Mouse (Mus musculus): ENCODE results near the gene Cemip2. TPM values are rescaled to one million over a fixed set of nuclear protein-coding genes. Genes with fewer than 3 reads are reported as not detected.
"Not testable (repeated sequence)": the region's sequence is repeated elsewhere in the genome, so short reads cannot be mapped to it uniquely, and the experiment has no call there.

The Cemip2 gene
- polyA plus RNA-seq, 1 experiment from 2014 or later, result 108 TPM

- no peaks in the 10 kb centered on the region for H3K9me3 ChIP-seq (ENCODE audit: control insufficient read depth, low read length)
- no peak overlapping the region for H3K4me3 ChIP-seq (ENCODE audit: low read depth, low read length)
- DNase-seq (ENCODE audit: low spot score) (no peak), ATAC-seq (ENCODE audit: insufficient read depth, low FRiP score, low TSS enrichment) (no peak)
- no peak overlapping the region for H3K27ac ChIP-seq (ENCODE audit: low read depth, low read length)
- no peak overlapping the region for H3K9ac ChIP-seq (ENCODE audit: low read length)
- no peaks in the 10 kb centered on the region for H3K27me3 ChIP-seq (ENCODE audit: control insufficient read depth, insufficient read depth, low read length)
- no peak overlapping the region for H3K4me2 ChIP-seq (ENCODE audit: low read depth)
- 89% methylated on average over 6 of the region's 6 CpGs for WGBS
- H3K4me1 ChIP-seq (ENCODE audit: control insufficient read depth, insufficient read depth, low read length), result no peaks in the 10 kb centered on the region
- H3K36me3 ChIP-seq (ENCODE audit: control insufficient read depth, insufficient read depth, low read length), result peaks cover 6% of the 10 kb centered on the region
Observed at GRCm38 (mm10) chr19:21860894-21861293, 82.8 kb downstream of the Cemip2 start.

DNA sequence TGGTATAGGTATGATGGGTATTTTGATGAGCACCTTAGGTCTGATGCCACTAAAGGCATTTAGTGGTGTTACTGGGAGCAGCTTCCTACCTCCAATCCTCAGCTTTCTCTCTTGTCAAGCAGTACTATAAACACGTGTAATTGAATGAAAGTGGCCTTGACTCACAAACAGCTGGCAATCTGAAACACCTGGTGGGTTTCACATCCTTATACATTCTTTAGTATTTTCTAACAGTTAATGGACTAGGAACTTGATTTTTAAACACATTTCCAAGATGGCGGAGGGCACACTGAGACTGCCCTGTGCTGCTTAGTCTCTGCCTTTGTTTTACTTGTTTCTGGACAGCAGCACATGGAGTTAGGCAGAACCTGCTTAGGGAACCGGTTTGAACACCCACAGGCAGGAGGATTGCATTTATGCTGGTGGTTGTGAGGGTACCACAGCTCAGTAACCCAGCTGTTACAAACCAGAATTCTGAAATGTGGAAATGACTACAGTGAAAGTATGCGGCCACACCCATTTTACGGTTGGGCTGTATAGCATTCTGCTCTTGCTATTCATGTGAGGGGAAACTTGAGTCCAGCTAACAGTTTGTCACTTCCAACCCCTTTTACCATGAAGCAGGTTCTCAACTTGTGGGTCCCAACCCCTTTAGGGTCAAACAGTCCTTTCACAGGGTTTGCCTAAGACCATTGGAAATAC lies 84.3 kb downstream of the Cemip2 start:
- H3K27ac ChIP-seq (ENCODE audit: low read depth, low read length), result no peak overlapping the region
- H3K9me3 ChIP-seq (ENCODE audit: control insufficient read depth, low read length), result no peaks in the 10 kb centered on the region
- H3K4me3 ChIP-seq (ENCODE audit: low read depth, low read length), result no peak overlapping the region
- 0 out of 2 replicates have a peak, but pooled peaks have one; percentile 13 for ATAC-seq (ENCODE audit: insufficient read depth, low FRiP score, low TSS enrichment)
- no peak overlapping the region for H3K9ac ChIP-seq (ENCODE audit: low read length)
- no peak for DNase-seq (ENCODE audit: low spot score)
- no peaks in the 10 kb centered on the region for H3K27me3 ChIP-seq (ENCODE audit: control insufficient read depth, insufficient read depth, low read length)
- no peak overlapping the region for H3K4me2 ChIP-seq (ENCODE audit: low read depth)
- no peaks in the 10 kb centered on the region for H3K36me3 ChIP-seq (ENCODE audit: control insufficient read depth, insufficient read depth, low read length)
- 89% methylated on average over 5 of the region's 5 CpGs for WGBS
- H3K4me1 ChIP-seq (ENCODE audit: control insufficient read depth, insufficient read depth, low read length), result no peaks in the 10 kb centered on the region

GRCm38 (mm10) chr19:21862991-21863931 lies 85.1 kb downstream of the Cemip2 start:
- WGBS, result 92% methylated on average over 9 of the region's 9 CpGs
- no peak for DNase-seq (ENCODE audit: low spot score)
- ATAC-seq (ENCODE audit: insufficient read depth, low FRiP score, low TSS enrichment), result no peak
- Histone ChIP-seq H3K9ac (ENCODE audit: low read length) (no peak overlapping the region), H3K4me2 (ENCODE audit: low read depth) (no peak overlapping the region), H3K4me3 (ENCODE audit: low read depth, low read length) (no peak overlapping the region), H3K4me1 (ENCODE audit: control insufficient read depth, insufficient read depth, low read length) (no peaks in the 10 kb centered on the region), H3K9me3 (ENCODE audit: control insufficient read depth, low read length) (no peaks in the 10 kb centered on the region), H3K27ac (ENCODE audit: low read depth, low read length) (no peak overlapping the region), H3K27me3 (ENCODE audit: control insufficient read depth, insufficient read depth, low read length) (no peaks in the 10 kb centered on the region), H3K36me3 (ENCODE audit: control insufficient read depth, insufficient read depth, low read length) (no peaks in the 10 kb centered on the region)

DNA sequence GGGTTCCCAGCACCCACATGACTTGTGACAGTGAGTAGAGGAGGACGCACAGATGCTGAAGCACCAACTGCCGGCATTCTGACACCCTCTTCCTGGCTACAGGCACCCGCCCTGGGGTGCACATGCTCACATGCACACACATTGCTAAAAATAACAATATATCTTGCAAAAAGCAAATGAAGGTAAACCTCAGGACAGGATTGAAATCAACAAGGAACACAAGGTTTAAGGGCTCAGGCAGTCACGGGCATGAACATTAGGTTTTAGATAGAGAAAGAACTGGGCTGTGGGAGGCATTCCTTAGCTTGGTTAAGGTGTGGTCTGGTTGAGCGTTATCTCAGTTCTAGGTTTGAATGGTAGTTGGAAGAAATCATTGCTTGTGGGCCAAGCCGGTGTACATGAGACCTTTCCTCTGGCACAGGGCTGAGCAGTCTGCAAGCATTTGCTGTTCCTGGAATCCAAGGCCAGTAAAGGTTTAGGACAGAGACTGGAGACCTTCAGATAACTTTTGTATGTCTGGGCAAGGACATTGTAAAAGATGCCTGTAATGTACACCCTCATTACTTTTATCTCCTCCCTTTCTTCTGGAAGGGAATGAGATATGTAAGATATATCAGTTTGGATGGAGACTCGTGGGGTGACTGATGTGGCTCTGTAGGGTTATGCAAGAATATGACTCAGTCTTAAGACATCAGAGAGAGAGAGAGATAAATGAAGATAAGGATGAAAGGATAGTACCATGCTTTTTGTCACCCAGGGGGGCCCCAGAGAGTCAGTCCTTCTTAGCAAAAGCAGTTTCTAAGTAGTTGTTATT lies 87.3 kb downstream of the Cemip2 start:
- Histone ChIP-seq H3K27ac (ENCODE audit: low read depth, low read length) (no peak overlapping the region), H3K9me3 (ENCODE audit: control insufficient read depth, low read length) (no peaks in the 10 kb centered on the region), H3K9ac (ENCODE audit: low read length) (no peak overlapping the region), H3K4me3 (ENCODE audit: low read depth, low read length) (no peak overlapping the region), H3K27me3 (ENCODE audit: control insufficient read depth, insufficient read depth, low read length) (no peaks in the 10 kb centered on the region), H3K4me1 (ENCODE audit: control insufficient read depth, insufficient read depth, low read length) (no peaks in the 10 kb centered on the region), H3K4me2 (ENCODE audit: low read depth) (no peak overlapping the region), H3K36me3 (ENCODE audit: control insufficient read depth, insufficient read depth, low read length) (no peaks in the 10 kb centered on the region)
- no peak for ATAC-seq (ENCODE audit: insufficient read depth, low FRiP score, low TSS enrichment)
- 89% methylated on average over 7 of the region's 7 CpGs for WGBS
- DNase-seq (ENCODE audit: low spot score), result no peak

GRCm38 (mm10) chr19:21866094-21866493 lies 88.0 kb downstream of the Cemip2 start:
- Histone ChIP-seq H3K36me3 (ENCODE audit: control insufficient read depth, insufficient read depth, low read length) (no peaks in the 10 kb centered on the region), H3K9me3 (ENCODE audit: control insufficient read depth, low read length) (no peaks in the 10 kb centered on the region), H3K27ac (ENCODE audit: low read depth, low read length) (no peak overlapping the region), H3K4me3 (ENCODE audit: low read depth, low read length) (no peak overlapping the region), H3K9ac (ENCODE audit: low read length) (no peak overlapping the region), H3K4me1 (ENCODE audit: control insufficient read depth, insufficient read depth, low read length) (no peaks in the 10 kb centered on the region), H3K4me2 (ENCODE audit: low read depth) (no peak overlapping the region), H3K27me3 (ENCODE audit: control insufficient read depth, insufficient read depth, low read length) (no peaks in the 10 kb centered on the region)
- no peak for ATAC-seq (ENCODE audit: insufficient read depth, low FRiP score, low TSS enrichment)
- no peak for DNase-seq (ENCODE audit: low spot score)

GRCm38 (mm10) chr19:21866756-21867155 lies 88.6 kb downstream of the Cemip2 start:
- not testable (repeated sequence) for H3K4me1 ChIP-seq (ENCODE audit: control insufficient read depth, insufficient read depth, low read length); H3K4me2 ChIP-seq (ENCODE audit: low read depth); H3K4me3 ChIP-seq (ENCODE audit: low read depth, low read length); H3K27ac ChIP-seq (ENCODE audit: low read depth, low read length); H3K9me3 ChIP-seq (ENCODE audit: control insufficient read depth, low read length); ATAC-seq (ENCODE audit: insufficient read depth, low FRiP score, low TSS enrichment); H3K9ac ChIP-seq (ENCODE audit: low read length); DNase-seq (ENCODE audit: low spot score); H3K36me3 ChIP-seq (ENCODE audit: control insufficient read depth, insufficient read depth, low read length); H3K27me3 ChIP-seq (ENCODE audit: control insufficient read depth, insufficient read depth, low read length)
- 85% methylated on average over 4 of the region's 4 CpGs for WGBS

GRCm38 (mm10) chr19:21868471-21868870 lies 90.3 kb downstream of the Cemip2 start:
- DNase-seq (ENCODE audit: low spot score), result no peak
- Histone ChIP-seq H3K27ac (ENCODE audit: low read depth, low read length) (no peak overlapping the region), H3K4me1 (ENCODE audit: control insufficient read depth, insufficient read depth, low read length) (no peaks in the 10 kb centered on the region), H3K27me3 (ENCODE audit: control insufficient read depth, insufficient read depth, low read length) (no peaks in the 10 kb centered on the region), H3K4me3 (ENCODE audit: low read depth, low read length) (no peak overlapping the region), H3K9me3 (ENCODE audit: control insufficient read depth, low read length) (no peaks in the 10 kb centered on the region), H3K4me2 (ENCODE audit: low read depth) (no peak overlapping the region), H3K36me3 (ENCODE audit: control insufficient read depth, insufficient read depth, low read length) (no peaks in the 10 kb centered on the region), H3K9ac (ENCODE audit: low read length) (no peak overlapping the region)
- 79% methylated on average over 2 of the region's 2 CpGs for WGBS
- no peak for ATAC-seq (ENCODE audit: insufficient read depth, low FRiP score, low TSS enrichment)

DNA sequence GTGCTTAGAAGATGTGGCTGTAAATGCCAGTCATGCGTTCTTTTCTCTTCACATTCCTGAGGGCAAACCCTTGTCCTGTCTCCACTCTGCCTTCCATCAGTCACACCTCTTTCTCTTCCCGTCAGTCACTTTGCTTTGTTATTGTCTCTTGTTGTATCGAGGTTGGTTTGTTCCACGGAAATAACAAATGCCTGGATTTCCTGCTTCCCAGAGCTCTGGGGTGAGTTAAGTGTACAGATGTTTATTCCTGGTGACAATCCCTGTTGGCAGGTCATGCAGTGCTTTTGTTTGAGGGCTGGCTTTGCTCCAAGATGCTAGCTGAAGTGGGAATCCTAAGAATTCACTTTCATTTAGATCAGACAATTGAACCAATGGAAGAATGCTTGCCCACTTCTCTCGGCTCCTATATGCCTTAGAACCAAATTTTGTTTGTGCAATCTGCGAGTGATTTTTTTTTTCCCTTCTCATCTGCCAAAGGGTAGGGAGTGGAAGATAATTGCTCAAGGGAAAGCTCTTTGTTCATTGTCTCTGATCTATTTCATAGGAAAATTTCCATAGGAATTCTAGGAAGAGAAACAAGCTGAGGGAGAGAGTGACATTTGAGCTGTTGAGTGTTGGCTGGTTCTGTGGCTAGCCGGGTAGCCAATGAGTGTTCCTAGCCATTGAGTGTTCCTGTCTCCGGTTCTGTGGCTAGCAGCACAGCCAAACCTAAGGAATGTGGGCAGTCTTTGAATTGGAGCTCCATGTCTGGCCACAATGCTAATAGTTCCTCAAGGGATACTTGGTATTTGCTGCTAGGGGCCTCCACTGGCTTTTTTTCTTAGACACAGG lies 104.2 kb downstream of the Cemip2 start:
- Histone ChIP-seq H3K27me3 (ENCODE audit: control insufficient read depth, insufficient read depth, low read length) (no peaks in the 10 kb centered on the region), H3K9ac (ENCODE audit: low read length) (no peak overlapping the region), H3K27ac (ENCODE audit: low read depth, low read length) (no peak overlapping the region), H3K36me3 (ENCODE audit: control insufficient read depth, insufficient read depth, low read length) (no peaks in the 10 kb centered on the region), H3K4me2 (ENCODE audit: low read depth) (no peak overlapping the region), H3K9me3 (ENCODE audit: control insufficient read depth, low read length) (no peaks in the 10 kb centered on the region), H3K4me1 (ENCODE audit: control insufficient read depth, insufficient read depth, low read length) (peaks cover 3% of the 10 kb centered on the region; the same call in 1 of the 2 replicates), H3K4me3 (ENCODE audit: low read depth, low read length) (no peak overlapping the region)
- ATAC-seq (ENCODE audit: insufficient read depth, low FRiP score, low TSS enrichment) (no peak), DNase-seq (ENCODE audit: low spot score) (peak; percentile 32)
- 30% methylated on average over 8 of the region's 8 CpGs for WGBS

Data from neural tube, embryonic 11.5 days (tissue).